Mouse (Mus musculus) brain, embryonic 14.5 days (tissue): ENCODE measurements at regions not wholly inside any gene's neighbourhood (a gene's known extent, or its start where the extent isn't known, plus 50 kb on each side); places are given as distances from the start of the nearest gene placed in this dataset.

Experiments used
- CTCF ChIP-seq: fragments of 200-500 bp; IDR thresholded peaks from 2 replicates; pipeline ENCODE4 v1.5.1; 2012; ENCODE audit warnings: inconsistent platforms, mild to moderate bottlenecking, moderate library complexity, borderline replicate concordance; ENCODE audit not compliant: insufficient read depth, insufficient read length; ENCODE audit errors: extremely low read depth
- POLR2A ChIP-seq: fragments of 200-500 bp; IDR thresholded peaks from 2 replicates; pipeline ENCODE4 v1.6.1; 2012; ENCODE audit warnings: mild to moderate bottlenecking, inconsistent platforms, borderline replicate concordance; ENCODE audit not compliant: poor library complexity, insufficient read depth, insufficient read length, severe bottlenecking; ENCODE audit errors: extremely low read depth

DNA sequence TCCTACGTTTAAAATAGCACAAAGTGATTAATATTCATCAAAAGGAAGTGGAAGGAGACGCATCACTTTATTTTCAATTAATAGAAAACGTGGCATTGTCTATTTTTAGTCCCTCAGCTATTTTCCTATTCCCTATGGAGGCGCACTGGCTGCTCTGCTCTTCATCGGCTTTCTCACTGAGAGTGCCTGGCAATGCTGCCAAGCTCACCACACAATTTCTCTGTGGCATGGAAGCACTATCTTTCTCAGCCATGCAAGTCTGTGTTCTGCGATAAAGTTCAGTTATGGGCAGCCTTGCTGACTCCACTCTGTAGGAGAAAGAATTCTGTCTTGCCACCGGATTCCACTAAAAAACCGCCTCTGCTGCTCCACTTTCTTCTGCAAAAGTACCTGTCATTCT is 67.1 kb upstream of the Mgat4c start:
- TF ChIP-seq CTCF (no peak), POLR2A (no peak)
